ENCODE assay signal across 14 mouse cellular contexts in the genomic region with DNA sequence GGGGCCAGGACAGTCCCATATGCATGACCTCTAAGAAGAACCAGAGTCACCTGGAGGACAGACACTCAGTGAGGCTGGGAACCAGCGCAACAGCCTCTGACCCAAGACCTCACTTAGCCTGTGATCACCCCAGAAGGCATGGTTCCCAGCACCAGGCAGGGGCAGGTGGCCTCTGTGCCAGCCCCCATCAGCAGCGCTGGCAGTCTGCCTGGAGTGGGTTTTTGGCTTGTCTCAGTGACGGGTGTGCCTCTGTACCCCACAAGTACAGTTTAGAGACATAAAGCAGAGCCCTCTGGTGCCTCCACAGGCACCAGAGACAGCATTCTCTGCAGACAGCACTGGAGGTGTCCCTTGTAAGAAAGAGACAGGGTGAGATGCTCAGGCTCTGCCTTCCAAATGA.
DNase-seq lines count a peak whose midpoint lies in the region; ATAC-seq and TF ChIP-seq lines count a peak whose summit lies in the region.
"Had no signal": no experiment of that assay in that cellular context is flagged by ENCODE, and none has a peak within 500 bp of the region (broad histone marks: within the 10 kb centered on the region; RNA-seq: fewer than 3 reads in every experiment).

No protein-coding gene starts in this region.

- peaks cover 18% of the 10 kb centered on the region for H3K4me1 ChIP-seq in forebrain, embryonic 13.5 days
- H3K4me1 ChIP-seq in forebrain, embryonic 12.5 days: peaks cover 10% of the 10 kb centered on the region
- H3K4me1 ChIP-seq in limb, embryonic 15.5 days: peaks cover 28% of the 10 kb centered on the region
- peaks cover 47% of the 10 kb centered on the region for H3K4me1 ChIP-seq in limb, embryonic 10.5 days
- H3K4me1 ChIP-seq in intestine, embryonic 15.5 days (replicated peaks): peaks cover 36% of the 10 kb centered on the region
- H3K4me1 ChIP-seq in olfactory bulb, adult 2 months (ENCODE audit: control insufficient read depth, insufficient read depth, low read length): peaks cover 8% of the 10 kb centered on the region

- H3K9ac ChIP-seq in forebrain, embryonic 13.5 days: no peak overlapping the region
- H3K9ac ChIP-seq in forebrain, embryonic 12.5 days: no peak overlapping the region
- no peak overlapping the region for H3K9ac ChIP-seq in limb, embryonic 15.5 days
- 0 out of 2 replicates have a peak overlapping the region, but pooled peaks have one; percentile 13 for H3K9ac ChIP-seq in intestine, embryonic 15.5 days
- H3K9ac ChIP-seq: limb, embryonic 12.5 days had no signal

- WGBS in forebrain, embryonic 13.5 days: 64% methylated on average over 3 of the region's 3 CpGs
- 80% methylated on average over 3 of the region's 3 CpGs for WGBS in forebrain, embryonic 12.5 days
- 77% methylated on average over 3 of the region's 3 CpGs for WGBS in limb, embryonic 15.5 days
- 81% methylated on average over 3 of the region's 3 CpGs for WGBS in limb, embryonic 10.5 days
- WGBS in intestine, embryonic 15.5 days: 57% methylated on average over 3 of the region's 3 CpGs
- WGBS in olfactory bulb, adult 2 months: 46% methylated on average over 3 of the region's 3 CpGs

- peaks cover 44% of the 10 kb centered on the region for H3K36me3 ChIP-seq in forebrain, embryonic 13.5 days (ENCODE audit: poor library complexity, severe bottlenecking)
- peaks cover 26% of the 10 kb centered on the region for H3K36me3 ChIP-seq in forebrain, embryonic 12.5 days (replicated peaks)
- peaks cover 6% of the 10 kb centered on the region; the same call in 1 of the 2 replicates for H3K36me3 ChIP-seq in limb, embryonic 15.5 days
- peaks cover 19% of the 10 kb centered on the region for H3K36me3 ChIP-seq in limb, embryonic 10.5 days
- H3K36me3 ChIP-seq in intestine, embryonic 15.5 days: peaks cover 15% of the 10 kb centered on the region; the same call in 1 of the 2 replicates

- no peaks in the 10 kb centered on the region for H3K9me3 ChIP-seq in forebrain, embryonic 13.5 days (replicated peaks)
- no peaks in the 10 kb centered on the region for H3K9me3 ChIP-seq in forebrain, embryonic 12.5 days
- no peaks in the 10 kb centered on the region for H3K9me3 ChIP-seq in limb, embryonic 15.5 days
- H3K9me3 ChIP-seq in limb, embryonic 10.5 days (replicated peaks): no peaks in the 10 kb centered on the region
- H3K9me3 ChIP-seq in intestine, embryonic 15.5 days: no peaks in the 10 kb centered on the region
- H3K9me3 ChIP-seq: embryonic facial prominence, embryonic 10.5 days; limb, embryonic 12.5 days had no signal

- no peak for TF ChIP-seq CTCF in olfactory bulb, adult 2 months (IDR thresholded peaks at IDR 0.05; ENCODE audit: insufficient read depth, low read depth, low read length)

- DNase-seq in limb, embryonic 10.5 days (ENCODE audit: low spot score): no peak
- DNase-seq in spleen, postnatal 4 days (ENCODE audit: low spot score in 2 of 2): no peak
- no peak for DNase-seq in kidney, postnatal 4 days
- DNase-seq: B cell, adult 2 months; heart, postnatal 4 days; kidney, postnatal 25 days; lung, adult 2 months had no signal

- ATAC-seq in forebrain, embryonic 13.5 days: peak; percentile 45; the same call in 1 of the 2 replicates
- no peak for ATAC-seq in forebrain, embryonic 12.5 days (ENCODE audit: low FRiP score)
- 0 out of 2 replicates have a peak, but pooled peaks have one; percentile 11 for ATAC-seq in limb, embryonic 15.5 days (ENCODE audit: insufficient number of reproducible peaks, low FRiP score, low TSS enrichment, low read depth)
- no peak for ATAC-seq in intestine, embryonic 15.5 days

- no peaks in the 10 kb centered on the region for H3K27me3 ChIP-seq in forebrain, embryonic 13.5 days
- no peaks in the 10 kb centered on the region for H3K27me3 ChIP-seq in forebrain, embryonic 12.5 days
- no peaks in the 10 kb centered on the region for H3K27me3 ChIP-seq in limb, embryonic 15.5 days
- no peaks in the 10 kb centered on the region for H3K27me3 ChIP-seq in limb, embryonic 10.5 days (ENCODE audit: low read depth, poor library complexity, severe bottlenecking)
- no peaks in the 10 kb centered on the region for H3K27me3 ChIP-seq in intestine, embryonic 15.5 days (replicated peaks)
- H3K27me3 ChIP-seq: limb, embryonic 12.5 days had no signal

- peak overlapping the region; percentile 64 for H3K27ac ChIP-seq in forebrain, embryonic 13.5 days
- no peak overlapping the region for H3K27ac ChIP-seq in forebrain, embryonic 12.5 days
- H3K27ac ChIP-seq in limb, embryonic 15.5 days: no peak overlapping the region
- H3K27ac ChIP-seq in limb, embryonic 10.5 days: no peak overlapping the region
- peak overlapping the region; percentile 95 for H3K27ac ChIP-seq in intestine, embryonic 15.5 days
- H3K27ac ChIP-seq in olfactory bulb, adult 2 months (ENCODE audit: insufficient read depth, low read depth, low read length): peak overlapping the region; percentile 12; the same call in 1 of the 2 replicates
- H3K27ac ChIP-seq: embryonic facial prominence, embryonic 10.5 days had no signal

- H3K4me2 ChIP-seq in forebrain, embryonic 13.5 days: no peak overlapping the region
- no peak overlapping the region for H3K4me2 ChIP-seq in forebrain, embryonic 12.5 days
- no peak overlapping the region for H3K4me2 ChIP-seq in limb, embryonic 15.5 days
- no peak overlapping the region for H3K4me2 ChIP-seq in intestine, embryonic 15.5 days (replicated peaks)
- H3K4me2 ChIP-seq: limb, embryonic 12.5 days had no signal

- TF ChIP-seq POLR2A in olfactory bulb, adult 2 months (IDR thresholded peaks at IDR 0.05; ENCODE audit: insufficient read depth, low read depth, low read length): no peak

- H3K4me3 ChIP-seq in forebrain, embryonic 13.5 days: no peak overlapping the region
- H3K4me3 ChIP-seq in forebrain, embryonic 12.5 days (replicated peaks): no peak overlapping the region
- no peak overlapping the region for H3K4me3 ChIP-seq in limb, embryonic 15.5 days
- H3K4me3 ChIP-seq in limb, embryonic 10.5 days: no peak overlapping the region
- no peak overlapping the region for H3K4me3 ChIP-seq in intestine, embryonic 15.5 days (replicated peaks)
- H3K4me3 ChIP-seq in olfactory bulb, adult 2 months (ENCODE audit: insufficient read depth, low read depth, low read length): no peak overlapping the region
- H3K4me3 ChIP-seq: embryonic facial prominence, embryonic 10.5 days; limb, embryonic 12.5 days had no signal

Comparison
In these comparisons a context has a peak if more than half of its experiments do, and no peak if none do; other contexts are left out.
1. ATAC-seq: peak in forebrain, embryonic 13.5 days (single experiment) and limb, embryonic 15.5 days (single experiment); none in forebrain, embryonic 12.5 days (single experiment) and intestine, embryonic 15.5 days (single experiment).
2. H3K27ac ChIP-seq: peak in forebrain, embryonic 13.5 days (single experiment), intestine, embryonic 15.5 days (single experiment) and olfactory bulb, adult 2 months (single experiment); none in forebrain, embryonic 12.5 days (single experiment), limb, embryonic 15.5 days (single experiment) and limb, embryonic 10.5 days (single experiment).